Mouse (Mus musculus) G1E (cell line): ENCODE data around the gene Cd300ld2. TPM values are rescaled to one million over a fixed set of nuclear protein-coding genes. Genes with fewer than 3 reads are reported as not detected.
"Not testable (repeated sequence)": the region's sequence is repeated elsewhere in the genome, so short reads cannot be mapped to it uniquely, and the experiment has no call there.

Experiments
- ATAC-seq: 2 replicates; pipeline ENCODE4 v1.8.0; 2016; ENCODE audit warnings: mild to moderate bottlenecking; ENCODE audit not compliant: insufficient number of reproducible peaks, poor library complexity, low FRiP score, severe bottlenecking; ENCODE audit errors: extremely low read depth
- DNase-seq: peaks from one replicate; pipeline ENCODE4 v3.0.0; 2012; ENCODE audit warnings: low spot score
- H3K27me3 ChIP-seq: 2 replicates; pipeline ENCODE4 v1.6.1; 2012; ENCODE audit warnings: mild to moderate bottlenecking, low read length, inconsistent platforms; ENCODE audit not compliant: insufficient read depth
- H3K36me3 ChIP-seq: replicated peaks from 2 replicates; pipeline ENCODE3; 2012; ENCODE audit warnings: mild to moderate bottlenecking, inconsistent platforms
- H3K4me1 ChIP-seq: 2 replicates; pipeline ENCODE4 v1.6.1; 2012; ENCODE audit warnings: low read depth, low read length, inconsistent platforms, mixed read lengths; ENCODE audit not compliant: insufficient read depth
- H3K4me3 ChIP-seq: 2 replicates; pipeline ENCODE4 v1.5.1; 2012; ENCODE audit warnings: low read depth, mild to moderate bottlenecking, inconsistent platforms, low read length, moderate library complexity, mixed read lengths
- H3K9me3 ChIP-seq: replicated peaks from 2 replicates; pipeline ENCODE4 v1.6.1; 2012; ENCODE audit warnings: inconsistent platforms
- CTCF ChIP-seq: IDR thresholded peaks from 2 replicates; pipeline ENCODE4 v1.5.1; 2012; ENCODE audit warnings: low read depth, low read length, inconsistent platforms, mixed read lengths
- GATA1 ChIP-seq: IDR thresholded peaks from 2 replicates; pipeline ENCODE4 v1.6.1; 2012; ENCODE audit warnings: borderline replicate concordance, low read length, inconsistent platforms, mixed read lengths
- GATA2 ChIP-seq: IDR thresholded peaks from 2 replicates; pipeline ENCODE4 v1.6.1; 2012; ENCODE audit warnings: low read depth, low read length, inconsistent platforms, borderline replicate concordance
- POLR2AphosphoS5 ChIP-seq: IDR thresholded peaks from 2 replicates; pipeline ENCODE4 v1.6.1; 2012; ENCODE audit warnings: low read depth, low read length, inconsistent platforms; ENCODE audit not compliant: insufficient replicate concordance
- TAL1 ChIP-seq: conservative IDR thresholded peaks from 2 replicates; pipeline ENCODE4 v1.6.1; 2012; ENCODE audit warnings: low read depth, low read length, inconsistent platforms, mixed read lengths
- polyA plus RNA-seq: library from polyadenylated mRNA; stranded (reverse); fragments of >175 nt; gene quantifications from 2 replicates; pipeline ENCODE4 v1.2.3, GENCODE M21; 2012
- total RNA-seq, 2 experiments: library from RNA; stranded (forward) in 1 of 2; stranded (reverse) in 1 of 2; fragments of 200-1000 nt in 1 of 2; fragments of >200 nt in 1 of 2; fragmentation: Nextera tagmentation in 1 of 2; gene quantifications; 2 replicates each; pipeline ENCODE4 v1.2.3; 2014 to 2017

The Cd300ld2 gene
- total RNA-seq (2014; fragmentation: Nextera tagmentation) = not detected in 2 replicates
- 0.16 and 0.35 TPM in 2 replicates for total RNA-seq (2017)
- not detected in 2 replicates for polyA plus RNA-seq

DNA sequence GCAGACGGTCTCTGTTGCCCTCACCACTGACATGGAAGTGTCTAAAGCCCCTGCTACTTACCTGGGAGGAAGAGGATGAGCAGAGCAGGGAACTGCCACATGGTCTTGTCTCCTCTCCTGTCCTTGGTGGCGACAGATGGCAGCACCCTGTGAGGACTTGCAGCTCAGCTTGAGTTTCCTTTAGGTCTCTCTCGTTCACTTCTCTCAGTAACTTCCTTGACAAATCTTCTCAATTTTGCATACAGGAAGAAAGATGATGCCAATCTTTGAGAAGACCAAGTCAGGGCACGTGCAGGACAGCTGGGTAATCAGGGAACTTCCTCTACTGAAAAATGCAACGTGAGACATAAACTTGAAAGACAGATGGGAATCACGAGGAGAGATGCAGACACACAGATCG, at the start of gene Cd300ld2:
TSS of gene Cd300ld2 (minus strand) at position 101 of the 400 bp plus-strand sequence.
- not testable (repeated sequence) for ATAC-seq, H3K36me3 ChIP-seq, DNase-seq, H3K9me3 ChIP-seq, H3K4me1 ChIP-seq, H3K4me3 ChIP-seq, H3K27me3 ChIP-seq

DNA sequence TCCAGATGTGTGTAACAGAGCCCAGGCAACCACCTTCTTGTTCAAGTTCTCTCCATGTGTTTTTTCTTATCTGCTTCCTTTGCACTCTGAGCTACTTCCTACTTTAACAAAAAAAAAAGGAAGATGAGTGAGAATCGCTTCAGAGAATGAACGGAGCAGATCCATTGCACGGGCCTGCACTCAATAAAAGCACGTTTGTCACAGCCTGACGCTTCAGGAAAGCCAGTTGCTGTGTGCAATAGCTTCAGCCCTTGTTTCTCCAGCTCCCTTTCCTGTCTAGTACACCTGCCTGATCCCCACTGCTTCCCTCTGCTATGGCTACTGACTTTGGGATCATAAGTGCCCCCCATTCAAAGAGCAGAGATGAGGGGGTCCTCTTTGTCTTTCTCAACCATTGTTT, 46.1 kb upstream of the Cd300ld2 start, which contains the start of gene Cd300e:
TSS of gene Cd300e (minus strand) at position 101 of the 400 bp plus-strand sequence.
- DNase-seq = no peak
- Histone ChIP-seq H3K4me3 (no peak within 1 kb of the TSS), H3K9me3 (0 out of 2 replicates have a peak, but pooled peaks cover 8% of the 10 kb centered on the region), H3K4me1 (no peaks in the 10 kb centered on the region), H3K36me3 (no peaks in the 10 kb centered on the region), H3K27me3 (no peaks in the 10 kb centered on the region)
- TF ChIP-seq TAL1 (no peak), POLR2AphosphoS5 (no peak), GATA1 (no peak), CTCF (no peak), GATA2 (no peak)
- no peak for ATAC-seq

DNA sequence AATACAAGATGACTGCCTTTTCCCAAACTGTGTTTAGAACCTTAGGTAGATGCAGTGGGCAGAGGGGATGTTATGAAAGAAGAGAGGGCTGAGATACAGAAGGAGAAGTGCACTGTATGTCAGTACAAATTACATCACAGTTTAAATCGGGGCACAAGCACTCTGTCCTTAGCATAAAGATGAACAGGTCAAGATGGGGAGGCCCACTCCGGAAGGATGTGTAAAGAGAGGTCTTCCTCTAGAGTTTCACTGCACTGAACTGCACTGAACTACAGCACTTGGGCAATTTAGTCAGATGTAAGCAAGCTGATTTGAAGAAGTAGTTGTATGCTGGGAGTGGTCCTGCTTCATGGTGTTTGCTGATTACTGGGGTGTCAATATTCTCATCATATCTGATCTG, 43.8 kb upstream of the Cd300ld2 start:
- Histone ChIP-seq H3K4me1 (no peaks in the 10 kb centered on the region), H3K27me3 (no peaks in the 10 kb centered on the region), H3K9me3 (no peaks in the 10 kb centered on the region), H3K4me3 (no peak overlapping the region), H3K36me3 (no peaks in the 10 kb centered on the region)
- DNase-seq (no peak), ATAC-seq (no peak)
- TF ChIP-seq CTCF = no peak
- no peak for TF ChIP-seq GATA2
- no peak for TF ChIP-seq POLR2AphosphoS5
- TF ChIP-seq GATA1 = no peak
- no peak for TF ChIP-seq TAL1

DNA sequence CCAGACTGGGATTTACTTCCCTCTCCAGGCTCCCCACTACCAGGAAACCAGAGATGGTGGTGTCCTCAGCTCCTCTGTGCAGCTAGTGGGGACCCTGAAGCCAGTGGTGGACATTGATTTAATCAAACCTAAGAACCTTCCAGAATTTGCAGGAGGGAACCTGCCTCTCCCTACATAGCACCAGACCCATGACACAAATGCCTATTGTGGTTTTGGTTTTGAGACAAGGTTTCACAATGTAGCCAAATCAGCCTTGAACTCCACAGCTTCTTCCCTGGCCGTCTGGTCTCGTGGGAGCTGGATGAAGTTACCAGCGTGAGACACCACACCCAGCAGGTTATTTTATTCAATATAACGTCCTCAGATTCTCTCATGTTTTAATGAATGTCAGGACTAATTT, 42.7 kb upstream of the Cd300ld2 start:
- Histone ChIP-seq H3K4me1 (no peaks in the 10 kb centered on the region), H3K9me3 (peaks cover 5% of the 10 kb centered on the region; the same call in 1 of the 2 replicates), H3K4me3 (no peak overlapping the region), H3K36me3 (no peaks in the 10 kb centered on the region), H3K27me3 (no peaks in the 10 kb centered on the region)
- DNase-seq = no peak
- no peak for ATAC-seq
- TF ChIP-seq GATA2 = no peak
- TF ChIP-seq POLR2AphosphoS5 = no peak
- no peak for TF ChIP-seq GATA1
- no peak for TF ChIP-seq TAL1

DNA sequence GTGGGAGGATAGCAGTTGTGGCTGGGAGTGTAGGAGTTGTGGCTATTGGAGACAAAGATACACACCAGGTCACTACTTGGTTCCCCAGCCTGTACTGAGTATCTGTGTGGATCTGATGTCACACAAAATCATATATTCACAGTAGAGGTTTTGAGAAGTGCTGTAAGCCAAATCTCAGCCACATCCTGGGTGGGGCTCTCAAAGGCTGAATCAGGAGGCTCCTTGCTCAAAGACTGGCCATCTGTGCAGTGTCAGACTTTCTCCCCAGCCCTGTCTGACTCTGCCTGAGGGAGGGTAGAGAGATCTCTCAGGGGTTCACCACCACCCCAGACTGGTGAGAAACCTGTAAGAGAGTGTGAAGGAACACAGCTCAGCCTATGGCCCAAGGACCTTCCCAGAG, 38.5 kb upstream of the Cd300ld2 start:
- H3K9me3 ChIP-seq = peaks cover 8% of the 10 kb centered on the region; the same call in 1 of the 2 replicates
- ATAC-seq (no peak), DNase-seq (no peak)
- H3K36me3 ChIP-seq = no peaks in the 10 kb centered on the region
- no peak overlapping the region for H3K4me3 ChIP-seq
- no peaks in the 10 kb centered on the region for H3K4me1 ChIP-seq
- no peaks in the 10 kb centered on the region for H3K27me3 ChIP-seq
- TF ChIP-seq GATA1 = no peak
- no peak for TF ChIP-seq CTCF
- no peak for TF ChIP-seq GATA2
- no peak for TF ChIP-seq TAL1
- TF ChIP-seq POLR2AphosphoS5 = no peak

DNA sequence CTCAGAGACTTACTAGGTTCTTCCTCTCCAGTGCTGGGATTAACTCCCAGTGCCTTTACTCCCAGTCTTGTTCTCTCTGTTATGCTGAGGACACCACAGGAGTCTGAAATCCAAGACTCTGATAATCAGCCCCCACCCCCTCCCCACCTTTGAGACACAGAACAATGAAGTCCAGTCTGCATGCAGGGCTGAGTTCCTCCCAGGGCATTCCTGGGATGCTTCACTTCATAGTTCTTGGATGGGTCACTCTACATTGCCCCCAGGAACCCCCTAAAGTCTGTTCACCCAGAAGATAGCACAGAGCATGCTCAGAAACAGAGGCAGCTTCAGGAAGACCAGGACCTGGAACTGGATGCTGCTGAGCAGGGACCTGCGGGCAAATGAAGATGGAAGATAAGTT, 37.0 kb upstream of the Cd300ld2 start:
- ATAC-seq (no peak), DNase-seq (no peak)
- TF ChIP-seq GATA2 (no peak), CTCF (no peak), GATA1 (no peak), TAL1 (no peak), POLR2AphosphoS5 (no peak)
- Histone ChIP-seq H3K36me3 (no peaks in the 10 kb centered on the region), H3K9me3 (peaks cover 13% of the 10 kb centered on the region; the same call in 1 of the 2 replicates), H3K4me3 (no peak overlapping the region), H3K27me3 (no peaks in the 10 kb centered on the region), H3K4me1 (no peaks in the 10 kb centered on the region)

DNA sequence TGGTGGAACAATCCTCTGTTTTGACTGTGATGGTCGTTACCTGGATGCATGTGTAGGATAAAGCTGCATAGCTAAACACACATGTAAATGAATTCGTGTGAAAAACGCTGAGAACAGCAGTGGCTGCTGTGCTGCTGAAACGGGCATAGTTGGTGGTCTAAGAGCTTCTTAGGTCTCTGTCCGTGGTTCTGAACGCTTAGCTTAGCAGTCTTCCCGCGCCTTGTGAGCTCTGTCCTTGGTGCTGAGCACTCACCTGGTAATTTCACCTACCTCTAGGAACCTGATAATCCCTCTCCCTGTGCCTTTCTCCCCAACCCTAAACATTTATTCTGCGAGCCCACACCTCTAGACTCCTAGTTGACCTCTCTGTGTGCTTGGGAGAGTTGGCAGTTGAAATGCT, 36.2 kb upstream of the Cd300ld2 start:
- Histone ChIP-seq H3K9me3 (peaks cover 15% of the 10 kb centered on the region; the same call in 1 of the 2 replicates), H3K4me1 (no peaks in the 10 kb centered on the region), H3K36me3 (no peaks in the 10 kb centered on the region), H3K27me3 (no peaks in the 10 kb centered on the region), H3K4me3 (no peak overlapping the region)
- no peak for ATAC-seq
- no peak for DNase-seq
- TF ChIP-seq CTCF (no peak), GATA2 (no peak), POLR2AphosphoS5 (no peak), TAL1 (no peak), GATA1 (no peak)
